Mouse (Mus musculus) CH12.LX (cell line): ENCODE results near the gene Pheta1. TPM values are rescaled to one million over a fixed set of nuclear protein-coding genes. Genes with fewer than 3 reads are reported as not detected.
A peak's percentile ranks its signal among the peaks of the same experiment; 100 is the strongest.

Experiments used
- DNase-seq: peaks from one replicate; pipeline ENCODE4 v3.0.0-alpha.2; 2013; ENCODE audit errors: extremely low read depth
- H3K27ac ChIP-seq: 2 replicates; pipeline ENCODE4 v1.5.1; 2012; ENCODE audit warnings: low read depth, mild to moderate bottlenecking, control low read depth, moderate library complexity; ENCODE audit not compliant: insufficient read depth
- H3K27me3 ChIP-seq: replicated peaks from 2 replicates; pipeline ENCODE3; 2012; ENCODE audit warnings: inconsistent platforms
- H3K36me3 ChIP-seq, 2 experiments: replicated peaks in 1 of 2; 2 replicates each; pipeline versions ENCODE3 to v1.6.1; 2012; ENCODE audit warnings: inconsistent platforms in 1 of 2, low read length in 1 of 2, mild to moderate bottlenecking in 1 of 2, mixed read lengths in 1 of 2, moderate library complexity in 1 of 2; ENCODE audit not compliant: control insufficient read depth in 1 of 2, insufficient read depth in 1 of 2
- H3K4me1 ChIP-seq, 2 experiments: 2 replicates each; pipeline ENCODE4 v1.6.1; 2012; ENCODE audit warnings: inconsistent platforms in 1 of 2, moderate library complexity in 1 of 2; ENCODE audit not compliant: insufficient read depth in 2 of 2, control insufficient read depth in 1 of 2
- H3K4me2 ChIP-seq: 2 replicates; pipeline ENCODE4 v1.6.1; 2012; ENCODE audit warnings: low read depth, mild to moderate bottlenecking, control low read depth; ENCODE audit not compliant: poor library complexity, insufficient read depth, severe bottlenecking
- H3K4me3 ChIP-seq, 3 experiments: fragments of 150-350 bp in 1 of 3; sonication (generic) in 1 of 3; replicated peaks in 1 of 3; 2 replicates each; pipeline versions ENCODE3 to v1.5.1; 2011 to 2012; ENCODE audit warnings: low read depth in 2 of 3, low read length in 2 of 3, mild to moderate bottlenecking in 2 of 3, moderate library complexity in 2 of 3, control low read depth in 1 of 3, improper control_type of control experiment in 1 of 3, inconsistent platforms in 1 of 3, mixed read lengths in 1 of 3; ENCODE audit not compliant: poor library complexity in 1 of 3
- H3K79me2 ChIP-seq: replicated peaks from 2 replicates; pipeline ENCODE4 v1.6.1; 2012; ENCODE audit warnings: mild to moderate bottlenecking, moderate library complexity; ENCODE audit not compliant: control insufficient read depth, poor library complexity, insufficient read depth, severe bottlenecking; ENCODE audit errors: extremely low read depth
- H3K9ac ChIP-seq: 2 replicates; pipeline ENCODE4 v1.6.1; 2012; ENCODE audit warnings: low read depth, mild to moderate bottlenecking, control low read depth, moderate library complexity; ENCODE audit not compliant: insufficient read depth
- H3K9me3 ChIP-seq: replicated peaks from 2 replicates; pipeline ENCODE3; 2012; ENCODE audit warnings: low read length, inconsistent platforms, mixed read lengths
- BHLHE40 ChIP-seq: IDR thresholded peaks from 2 replicates; pipeline ENCODE4 v1.6.1; 2011; ENCODE audit warnings: mild to moderate bottlenecking, low read depth, low read length, improper control_type of control experiment
- CHD1 ChIP-seq: IDR thresholded peaks from 2 replicates; pipeline ENCODE4 v1.6.1; 2012; ENCODE audit warnings: low read depth, low read length, improper control_type of control experiment, inconsistent platforms
- E2F4 ChIP-seq: IDR thresholded peaks from 2 replicates; pipeline ENCODE4 v1.6.1; 2011; ENCODE audit warnings: low read depth, low read length, improper control_type of control experiment; ENCODE audit not compliant: insufficient replicate concordance
- EP300 ChIP-seq: IDR thresholded peaks from 2 replicates; pipeline ENCODE4 v1.6.1; 2011; ENCODE audit warnings: low read length, improper control_type of control experiment
- ETS1 ChIP-seq: conservative IDR thresholded peaks from 2 replicates; pipeline ENCODE4 v1.6.1; 2012; ENCODE audit warnings: low read depth, mild to moderate bottlenecking, inconsistent platforms, low read length, improper control_type of control experiment, moderate library complexity
- GABPA ChIP-seq: IDR thresholded peaks from 2 replicates; pipeline ENCODE4 v1.6.1; 2012; ENCODE audit warnings: low read depth, low read length, improper control_type of control experiment, inconsistent platforms; ENCODE audit not compliant: insufficient replicate concordance
- IRF4 ChIP-seq: IDR thresholded peaks from 2 replicates; pipeline ENCODE4 v1.6.1; 2014; ENCODE audit warnings: low read depth, mild to moderate bottlenecking, inconsistent platforms, low read length, improper control_type of control experiment
- KAT2A ChIP-seq: IDR thresholded peaks from 2 replicates; pipeline ENCODE4 v1.6.1; 2012; ENCODE audit warnings: low read length, improper control_type of control experiment, inconsistent platforms; ENCODE audit not compliant: insufficient replicate concordance
- MAX ChIP-seq: IDR thresholded peaks from 2 replicates; pipeline ENCODE4 v1.6.1; 2011; ENCODE audit warnings: low read length, improper control_type of control experiment
- MEF2A ChIP-seq: IDR thresholded peaks from 2 replicates; pipeline ENCODE4 v1.6.1; 2014; ENCODE audit warnings: low read depth, mild to moderate bottlenecking, inconsistent platforms, low read length, improper control_type of control experiment, borderline replicate concordance
- MYC ChIP-seq: IDR thresholded peaks from 2 replicates; pipeline ENCODE4 v1.6.1; 2011; ENCODE audit warnings: low read depth, mild to moderate bottlenecking, improper control_type of control experiment, low read length
- NRF1 ChIP-seq: IDR thresholded peaks from 2 replicates; pipeline ENCODE4 v1.6.1; 2014; ENCODE audit warnings: low read depth, mild to moderate bottlenecking, inconsistent platforms, low read length, improper control_type of control experiment, moderate library complexity
- POLR2A ChIP-seq: IDR thresholded peaks from 2 replicates; pipeline ENCODE4 v1.6.1; 2011; ENCODE audit warnings: low read depth, mild to moderate bottlenecking, improper control_type of control experiment, low read length
- RAD21 ChIP-seq: IDR thresholded peaks from 2 replicates; pipeline ENCODE4 v1.6.1; 2011; ENCODE audit warnings: low read depth, mild to moderate bottlenecking, low read length, improper control_type of control experiment, moderate library complexity
- RCOR1 ChIP-seq: conservative IDR thresholded peaks from 2 replicates; pipeline ENCODE4 v1.6.1; 2012; ENCODE audit warnings: low read depth, mild to moderate bottlenecking, inconsistent platforms, low read length, improper control_type of control experiment
- SMC3 ChIP-seq: IDR thresholded peaks from 2 replicates; pipeline ENCODE4 v1.6.1; 2011; ENCODE audit warnings: low read depth, low read length, improper control_type of control experiment
- TCF12 ChIP-seq: IDR thresholded peaks from 2 replicates; pipeline ENCODE4 v1.6.1; 2014; ENCODE audit warnings: low read depth, mild to moderate bottlenecking, inconsistent platforms, low read length, improper control_type of control experiment
- UBTF ChIP-seq: IDR thresholded peaks from 2 replicates; pipeline ENCODE4 v1.6.1; 2012; ENCODE audit warnings: low read depth, mild to moderate bottlenecking, inconsistent platforms, low read length, improper control_type of control experiment, moderate library complexity
- ZC3H11A ChIP-seq: IDR thresholded peaks from 2 replicates; pipeline ENCODE4 v1.6.1; 2012; ENCODE audit warnings: low read depth, mild to moderate bottlenecking, inconsistent platforms, low read length, improper control_type of control experiment
- ZKSCAN1 ChIP-seq: IDR thresholded peaks from 2 replicates; pipeline ENCODE4 v1.6.1; 2012; ENCODE audit warnings: low read depth, inconsistent platforms, low read length, improper control_type of control experiment, borderline replicate concordance
- dilution Hi-C: fragments of 300-500 bp; cut with MboI; formaldehyde crosslinking; loops from 2 replicates; pipeline ENCODE4 v1.14.3; 2020; ENCODE audit warnings: low sequenced_read_pairs; ENCODE audit not compliant: extremely low pct_unique_long_range_greater_than_20kb, extremely low pct_ligation_motif_present
- in situ Hi-C: fragments of 300-500 bp; cut with MboI; formaldehyde crosslinking; loops from 3 replicates; pipeline ENCODE4 v1.14.3; 2019; ENCODE audit warnings: low sequenced_read_pairs, low pct_ligation_motif_present, low pct_unique_long_range_greater_than_20kb, mixed read lengths
- polyA plus RNA-seq: library from polyadenylated mRNA; unstranded; fragments of >175 nt; gene quantifications from 2 replicates; pipeline ENCODE4 v1.2.1, GENCODE M21; 2012; ENCODE audit warnings: low read depth; ENCODE audit not compliant: insufficient read length
- total RNA-seq, 2 experiments: library from RNA; depleted of rRNA; stranded (reverse); fragments of 300-350 nt in 1 of 2; fragments of >200 nt in 1 of 2; gene quantifications; 2 replicates each; pipeline ENCODE4 v1.2.3; 2012 to 2014

The Pheta1 gene
- total and polyA plus RNA-seq, 3 experiments: 1.4 to 4.5 (median 2.0) TPM

DNA sequence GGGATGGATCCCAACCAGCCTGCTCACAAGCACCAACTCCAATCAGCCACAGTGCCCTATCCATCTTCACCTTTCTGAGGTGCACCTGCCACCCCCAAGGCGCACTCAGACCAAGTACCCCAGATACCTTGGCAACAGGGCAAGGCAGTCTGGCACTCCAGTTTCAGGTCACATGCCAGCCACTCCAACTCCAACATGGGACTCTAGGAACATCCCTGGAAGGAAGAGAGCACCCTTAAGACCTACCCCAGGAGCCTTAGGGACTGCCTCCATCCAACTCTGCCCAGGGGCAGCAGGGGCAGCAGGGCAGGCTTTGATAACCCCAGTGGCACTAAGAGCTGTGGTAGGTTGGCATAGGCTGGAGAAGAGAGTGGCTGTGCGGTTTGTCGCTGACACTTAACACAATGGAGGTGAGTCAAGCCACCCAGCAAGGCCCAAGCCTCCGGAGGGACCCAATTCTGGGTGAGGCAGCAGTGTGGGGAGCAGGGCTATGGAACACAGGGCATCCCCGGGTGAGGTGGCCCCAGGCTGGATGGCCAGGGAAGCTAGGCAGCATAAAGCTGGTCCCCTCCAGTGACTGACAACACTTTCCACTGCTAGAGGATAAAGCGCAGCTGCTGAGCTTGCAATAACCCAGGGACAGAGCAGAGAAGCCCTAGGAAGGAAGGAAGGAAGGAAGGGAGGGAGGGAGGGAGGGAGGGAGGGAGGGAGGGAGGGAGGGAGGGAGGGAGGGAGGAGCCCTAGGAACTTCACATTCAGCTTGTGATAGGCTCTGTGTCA is 16.2 kb upstream of the Pheta1 start:
- H3K4me3 ChIP-seq: peak overlapping the region in 2 of 3 experiments; percentile 71 to 86
- no peaks in the 10 kb centered on the region for H3K27me3 ChIP-seq
- H3K9me3 ChIP-seq: peaks cover 2% of the 10 kb centered on the region
- no peak for DNase-seq
- peak overlapping the region; percentile 74 for H3K4me2 ChIP-seq
- in situ Hi-C loops: no loop called here
- TF ChIP-seq KAT2A: no peak
- no peak for TF ChIP-seq MAX
- no peak for TF ChIP-seq CHD1
- no peak for TF ChIP-seq GABPA
- TF ChIP-seq RAD21: no peak
- no peak for TF ChIP-seq MEF2A
- TF ChIP-seq MYC: no peak
- no peak for TF ChIP-seq ZKSCAN1
- no peak for TF ChIP-seq RCOR1
- no peak for TF ChIP-seq TCF12
- TF ChIP-seq EP300: no peak
- TF ChIP-seq NRF1: no peak
- TF ChIP-seq BHLHE40: no peak
- TF ChIP-seq SMC3: no peak
- TF ChIP-seq ETS1: no peak
- TF ChIP-seq, all 38 proteins: peak for 0
- peaks cover 47 to 51% of the 10 kb centered on the region in 2 experiments for H3K36me3 ChIP-seq
- H3K27ac ChIP-seq: peak overlapping the region; percentile 3; the same call in 1 of the 2 replicates
- H3K4me1 ChIP-seq: peaks cover 25 to 38% of the 10 kb centered on the region in 2 experiments
- peaks cover 80% of the 10 kb centered on the region for H3K79me2 ChIP-seq
- peak overlapping the region; percentile 39; the same call in 1 of the 2 replicates for H3K9ac ChIP-seq
- dilution Hi-C loops: no loop called here

DNA sequence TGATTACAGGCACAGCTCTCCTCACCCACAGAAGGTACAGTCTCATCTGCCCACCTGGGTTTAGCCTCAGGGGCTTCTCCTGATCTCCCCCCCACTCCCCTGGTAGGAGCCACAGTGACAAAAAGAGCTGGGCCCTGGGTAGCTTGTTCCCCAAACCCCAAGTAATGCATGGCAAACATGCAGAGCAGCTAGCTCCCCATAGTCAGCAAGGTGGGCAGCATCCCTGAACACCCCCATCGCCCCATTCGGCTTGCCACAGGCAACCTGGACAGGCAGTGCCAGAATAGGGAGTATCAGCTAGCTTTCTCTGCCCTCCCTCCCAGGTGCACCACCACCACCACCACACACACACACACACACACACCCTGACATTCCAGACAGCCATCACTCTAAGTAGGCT is 15.6 kb upstream of the Pheta1 start:
- TF ChIP-seq IRF4: no peak
- no peak for TF ChIP-seq UBTF
- no peak for TF ChIP-seq MEF2A
- TF ChIP-seq E2F4: no peak
- TF ChIP-seq POLR2A: no peak
- no peak for TF ChIP-seq ZC3H11A
- no peak for TF ChIP-seq SMC3
- Histone ChIP-seq H3K27ac (peak overlapping the region; percentile 84), H3K4me2 (peak overlapping the region; percentile 74), H3K36me3 (peaks cover 41 to 45% of the 10 kb centered on the region in 2 experiments), H3K9me3 (peaks cover 2% of the 10 kb centered on the region), H3K4me1 (peaks cover 25 to 34% of the 10 kb centered on the region in 2 experiments), H3K79me2 (peaks cover 75% of the 10 kb centered on the region), H3K9ac (peak overlapping the region; percentile 39; the same call in 1 of the 2 replicates), H3K4me3 (peak overlapping the region; percentile 32 to 86 (median 71)), H3K27me3 (no peaks in the 10 kb centered on the region)
- in situ Hi-C loops (no loop called here), dilution Hi-C loops (no loop called here)
- no peak for DNase-seq
